Mouse (Mus musculus): ENCODE data around the gene Gcnt4.

DNA sequence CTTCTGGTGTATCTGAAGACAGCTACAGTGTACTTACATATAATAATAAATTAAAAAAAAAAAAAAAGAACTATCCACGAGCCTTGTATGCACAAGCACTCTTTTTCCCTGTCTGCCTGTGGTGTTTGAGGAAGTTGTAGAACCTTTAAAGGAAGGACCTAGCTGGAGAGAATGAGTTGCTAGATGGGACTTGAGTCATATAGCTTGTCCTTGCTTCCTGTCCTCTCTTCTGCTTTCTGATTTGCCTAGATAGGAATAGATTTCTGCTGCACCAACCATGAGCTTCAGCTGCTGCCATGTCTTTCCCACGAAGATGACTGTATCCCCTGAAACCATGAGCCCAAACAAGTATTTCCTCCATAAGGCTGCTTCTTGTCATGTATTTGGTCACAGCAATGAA, 43.3 kb downstream of the Gcnt4 start:
- TF ChIP-seq CTCF (IDR thresholded peaks at IDR 0.05; ENCODE audit: low read depth, low read length) (no peak), POLR2A (IDR thresholded peaks at IDR 0.05; ENCODE audit: insufficient read depth, low read length) (no peak)

All from ES-Bruce4 (cell line).